Mouse (Mus musculus) adrenal gland, postnatal 0 days (tissue): ENCODE measurements around the gene Nob1. TPM values are rescaled to one million over a fixed set of nuclear protein-coding genes. Genes with fewer than 3 reads are reported as not detected.

ENCODE experiments used
- polyA plus RNA-seq: library from polyadenylated mRNA; unstranded; fragments of >200 nt; fragmentation: Nextera tagmentation; extraction: Ambion mirVana; gene quantifications from 2 replicates; pipeline ENCODE4 v1.2.1, GENCODE M21; 2015

Gene Nob1
- 40.6 and 48.1 TPM in 2 replicates for polyA plus RNA-seq

DNA sequence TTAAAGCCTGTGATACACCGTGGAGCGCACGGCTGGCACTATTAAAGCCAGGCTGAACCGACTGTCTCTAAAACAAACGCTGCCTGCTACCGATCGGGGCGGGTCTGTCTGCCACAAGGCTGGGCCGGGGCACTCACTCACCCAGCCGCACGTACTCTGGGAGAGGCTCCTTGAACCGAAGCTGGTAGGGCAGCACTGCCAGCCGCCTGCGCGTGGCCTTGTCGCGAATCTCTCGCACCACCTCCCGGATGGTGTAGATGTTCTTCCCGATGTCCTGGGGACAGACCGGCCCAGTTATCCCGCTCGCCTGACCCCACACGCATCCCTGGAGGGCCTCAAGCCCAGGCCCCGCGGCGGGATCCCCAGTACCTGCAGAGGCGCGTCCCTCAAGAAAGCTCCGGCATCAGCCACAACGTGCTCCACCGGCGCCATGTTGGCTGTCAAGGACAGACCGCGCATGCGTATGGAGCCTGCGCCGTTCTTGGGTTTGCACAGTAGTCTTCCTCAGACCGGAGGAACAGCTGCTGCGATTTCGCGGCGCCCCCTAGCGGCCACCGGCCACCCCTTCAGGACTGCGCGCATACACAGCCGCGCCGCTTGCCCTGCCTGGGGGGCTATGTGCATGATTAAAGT is at the start of gene Nob1:
Gene Nob1 (minus strand): TSS at position 455 of the 633 bp plus-strand sequence.

DNA sequence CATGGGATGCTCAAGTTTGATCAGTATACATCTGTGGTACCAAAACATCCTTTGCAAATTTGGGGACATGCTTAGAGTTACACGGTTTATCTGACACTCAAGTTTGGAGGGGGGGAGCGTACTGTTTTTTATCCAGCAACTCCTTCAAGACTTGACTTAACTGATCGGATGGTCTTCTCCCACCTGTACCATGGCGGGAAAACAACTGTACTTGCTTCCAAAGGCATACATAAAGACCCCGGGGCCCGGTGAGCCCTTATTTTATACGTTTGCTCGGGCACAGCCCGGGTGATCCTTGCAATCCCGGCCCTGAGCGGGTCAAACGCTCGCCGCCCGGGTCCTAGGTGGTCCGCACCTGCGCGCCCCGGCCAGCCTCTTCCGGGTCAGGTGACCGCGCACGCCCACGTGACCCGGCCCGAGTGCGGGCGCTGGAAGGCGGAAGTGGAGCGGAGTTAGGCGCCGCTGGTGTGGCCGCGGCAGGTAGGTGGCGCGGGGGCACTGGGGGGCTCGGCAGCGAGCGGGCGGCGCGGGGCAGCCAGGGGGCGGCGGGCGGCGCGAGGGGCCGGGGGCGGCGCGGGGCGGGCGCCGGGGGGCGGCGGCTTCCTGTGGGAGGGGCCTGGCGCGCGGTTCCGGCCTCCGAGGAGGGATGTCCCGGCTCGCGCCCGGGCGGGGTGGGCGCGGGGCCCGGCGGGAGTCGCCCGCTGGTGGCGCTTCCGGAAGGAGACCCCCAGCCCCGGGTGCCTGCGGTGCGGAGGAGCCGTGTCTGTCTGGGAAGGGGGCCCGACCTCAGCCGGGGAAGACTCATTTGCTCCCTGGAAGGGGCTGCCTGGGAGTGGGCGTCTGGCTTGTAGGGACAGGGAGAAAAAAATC is 11.3 kb upstream of the Nob1 start, which contains the start of gene Wwp2:
Gene Wwp2 (plus strand): TSS at position 404 of the 870 bp plus-strand sequence.

DNA sequence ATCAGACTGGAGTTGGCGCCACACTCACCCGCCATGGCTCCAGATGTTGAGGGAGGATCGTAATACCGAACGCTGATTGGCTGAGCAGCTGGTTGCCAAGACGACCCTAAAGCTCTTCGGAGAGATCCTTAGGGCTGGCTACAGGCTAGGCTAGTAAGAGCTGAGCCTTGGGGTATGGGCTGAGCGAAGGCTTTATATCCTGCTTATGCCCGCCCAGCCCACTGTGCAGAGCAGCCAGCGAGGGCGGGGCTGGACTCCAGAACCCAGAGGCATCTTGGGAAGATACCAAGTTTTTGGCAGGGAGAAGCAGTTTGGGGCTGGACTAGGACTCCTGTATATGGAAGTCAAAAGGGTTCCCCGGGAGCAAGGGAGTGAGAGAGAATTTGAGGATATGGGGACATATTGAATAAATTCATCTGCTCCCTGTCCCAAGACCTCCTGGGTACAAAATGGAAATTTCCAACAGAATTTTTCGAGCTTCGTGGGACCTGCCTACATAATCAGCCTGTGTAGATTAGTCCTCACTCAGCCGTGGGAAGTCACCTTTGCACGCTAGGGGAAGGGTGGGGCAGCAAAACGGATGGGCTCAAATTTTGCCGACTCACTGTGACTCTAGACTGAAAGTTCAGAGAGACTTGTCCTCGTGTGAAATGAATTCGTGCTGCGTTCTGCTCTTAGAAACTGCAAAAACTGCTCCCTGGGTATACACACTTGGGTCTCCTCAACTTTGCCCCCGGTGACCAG is 21.6 kb downstream of the Nob1 start, which contains the start of gene Nqo1:
Gene Nqo1 (minus strand): TSS at position 169 of the 744 bp plus-strand sequence.

Other genes starting within 250 kb of the Nob1 start
- 11.4 and 22.6 TPM in 2 replicates for gene Nfat5, start 131.6 kb downstream of the Nob1 start, polyA plus RNA-seq
- gene Nqo1, start 21.8 kb downstream of the Nob1 start, polyA plus RNA-seq = 14.2 and 17.3 TPM in 2 replicates
- gene Wwp2, start 11.3 kb upstream of the Nob1 start, polyA plus RNA-seq = 18.4 and 24.2 TPM in 2 replicates
- 146 and 170 TPM in 2 replicates for gene Psmd7, start 163.4 kb upstream of the Nob1 start, polyA plus RNA-seq